Mouse (Mus musculus) spleen, postnatal 36 days (tissue): ENCODE data around the gene Swt1.

Experiments used
- DNase-seq, 2 experiments: peaks; one replicate each; pipeline ENCODE4 v3.0.0; 2022; ENCODE audit warnings: low spot score in 2 of 2, mixed read lengths in 1 of 2

The Swt1 gene

GRCm38 (mm10) chr1:151319267-151319666, 109.0 kb downstream of the Swt1 start:
- no peak for DNase-seq
